Mouse (Mus musculus): Measurements from ENCODE around the gene Swsap1.
A peak's percentile ranks its signal among the peaks of the same experiment; 100 is the strongest.

The Swsap1 gene

DNA sequence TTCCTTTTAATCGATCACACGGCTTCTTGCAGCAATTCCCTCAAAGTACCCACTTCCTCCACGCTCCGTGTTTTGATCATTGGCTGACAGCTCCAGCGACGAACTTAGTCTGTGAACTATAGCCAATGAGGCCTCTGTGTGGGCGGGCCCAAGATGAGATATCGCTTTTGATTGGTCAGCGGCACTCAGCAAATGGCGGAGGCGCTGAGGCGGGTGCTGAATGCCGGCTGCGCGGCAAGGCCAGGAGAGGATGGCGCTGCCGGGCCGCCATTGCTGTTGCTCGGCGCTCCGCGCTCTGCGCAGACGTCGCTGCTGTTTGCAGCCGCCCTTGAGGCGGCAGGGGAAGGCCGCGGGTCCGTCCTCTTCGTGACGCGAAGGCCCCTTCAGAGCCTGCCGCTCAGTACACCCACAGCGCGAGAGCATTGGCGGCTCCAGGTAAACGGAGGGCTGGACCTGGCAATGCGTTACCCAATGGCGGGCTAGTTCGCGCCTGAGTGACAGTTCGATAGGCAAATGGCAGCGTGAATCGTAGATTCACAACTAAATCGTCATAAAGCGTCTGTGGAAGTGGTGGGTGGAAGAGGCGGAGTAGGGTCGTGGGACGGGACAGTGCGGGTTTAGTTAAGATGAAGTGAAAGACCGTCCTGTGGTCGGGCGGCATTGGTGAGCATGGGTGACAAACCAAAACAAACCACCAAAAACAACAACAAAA lies at the start of gene Swsap1:
Gene Swsap1, plus strand, starts transcription at position 186 of the 712 bp plus-strand sequence.
- DNase-seq (ENCODE audit: low spot score): peak; percentile 99

DNA sequence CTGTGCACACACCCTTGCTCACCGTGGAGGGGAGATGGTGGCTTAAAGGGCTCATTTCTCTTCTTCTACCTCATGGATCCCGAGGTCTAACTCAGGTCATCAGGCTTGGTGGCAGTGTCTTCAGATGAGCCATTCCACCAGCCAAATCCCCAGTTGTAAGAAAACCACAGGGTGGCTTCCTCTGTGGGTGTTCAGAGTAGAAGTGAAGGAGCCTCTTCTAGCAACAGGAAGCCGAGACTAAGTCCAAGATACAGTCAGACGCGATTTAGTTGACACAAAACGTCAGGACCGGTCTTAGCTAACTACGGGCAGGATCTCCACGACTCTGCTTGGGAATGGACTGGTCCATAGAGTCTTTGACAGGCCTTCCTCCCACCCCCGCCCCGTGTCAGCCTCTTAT lies 47.3 kb upstream of the Swsap1 start:
- no peak for DNase-seq (ENCODE audit: low spot score)

DNA sequence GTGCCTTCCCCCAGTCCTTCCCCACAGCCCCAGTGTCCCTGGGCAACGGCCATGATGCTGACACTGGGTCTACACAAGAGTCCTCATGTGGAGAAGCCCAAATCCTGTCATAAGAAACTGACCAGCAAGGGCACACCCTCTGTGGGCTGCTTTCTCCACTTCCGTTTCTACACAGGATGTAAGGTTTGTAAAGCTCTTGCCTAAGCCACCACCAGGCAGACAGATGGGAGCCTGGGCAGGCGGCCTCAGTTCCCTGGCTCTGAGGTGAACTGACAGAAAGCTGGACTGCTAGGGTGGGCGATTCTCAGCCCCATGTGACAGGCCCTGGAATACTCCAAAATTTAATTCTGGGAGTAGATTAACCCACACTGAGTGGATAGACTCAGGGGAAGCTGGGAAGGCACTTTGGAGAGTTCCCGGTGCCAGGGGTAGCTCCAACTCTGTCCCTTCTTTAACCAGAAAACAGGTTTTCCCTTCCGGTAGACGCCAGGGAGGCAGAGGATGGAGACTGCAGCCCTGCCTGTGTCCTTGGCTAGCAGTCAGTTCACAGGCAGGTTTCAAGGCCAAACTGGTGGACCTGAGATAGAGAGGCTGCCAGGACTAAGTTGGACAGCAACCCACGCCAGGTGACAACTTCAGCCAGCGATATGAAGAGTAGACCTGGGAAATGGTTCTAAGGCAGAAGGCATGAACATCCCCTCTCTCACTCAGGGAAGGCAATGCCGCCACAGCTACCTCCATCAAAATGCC lies 45.9 kb upstream of the Swsap1 start:
- DNase-seq (ENCODE audit: low spot score): no peak

DNA sequence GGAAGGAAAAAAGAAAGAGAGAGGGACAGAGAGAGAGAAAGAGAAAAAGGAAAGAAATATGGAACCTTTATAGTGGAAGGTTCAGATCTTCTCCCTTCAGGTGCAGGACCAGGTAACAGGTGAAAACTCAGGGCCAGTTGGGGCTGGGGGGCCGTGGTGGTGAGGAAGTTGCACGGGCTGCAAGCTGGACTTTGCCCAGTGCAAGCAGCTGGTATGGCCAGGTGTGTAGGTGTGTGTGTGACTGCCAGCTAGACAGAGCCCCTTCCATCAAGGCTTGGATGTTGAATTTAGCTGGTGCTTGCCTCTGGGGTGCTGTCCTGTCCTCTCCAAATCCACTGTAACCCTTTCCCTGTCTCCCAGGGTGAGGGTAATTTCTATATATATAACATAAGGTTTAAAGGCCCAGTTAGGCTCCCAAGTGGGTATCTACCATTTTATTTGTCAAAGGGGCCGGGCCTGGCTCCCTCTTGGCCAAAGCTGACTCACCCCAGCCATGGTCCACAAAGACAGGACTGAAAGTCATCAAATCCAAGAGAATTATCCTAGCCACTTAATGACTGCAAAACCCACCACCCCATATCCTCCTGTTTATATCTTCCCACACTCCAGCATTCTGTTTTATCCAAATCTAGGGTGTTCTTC lies 38.6 kb upstream of the Swsap1 start:
- DNase-seq (ENCODE audit: low spot score): no peak

DNA sequence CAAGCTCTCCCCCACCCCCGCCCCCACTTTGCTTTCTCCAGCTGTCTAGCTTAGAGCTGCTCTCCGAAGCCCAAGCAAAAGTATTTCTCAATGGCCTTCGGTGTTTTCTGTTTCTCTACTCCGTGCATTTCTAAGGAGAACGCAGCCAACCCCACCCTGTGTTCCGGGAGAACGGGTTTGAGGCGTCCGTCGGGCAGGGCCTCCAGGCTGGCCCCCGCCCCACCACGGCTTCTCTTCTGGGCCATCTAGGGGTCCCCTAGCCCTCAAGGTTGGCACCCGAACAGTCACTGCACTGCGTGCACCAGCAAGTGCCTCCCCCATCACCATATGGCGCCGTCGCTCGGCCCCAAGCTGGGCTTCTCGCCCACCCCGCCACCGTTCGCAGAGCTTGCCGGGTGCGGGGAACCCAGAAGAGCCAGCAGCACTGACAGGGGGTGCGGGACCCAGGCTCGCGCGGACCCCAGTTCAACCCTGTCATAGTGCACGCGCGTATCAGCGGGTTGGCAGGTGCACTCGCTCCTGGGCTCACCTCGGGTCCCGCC lies 38.0 kb upstream of the Swsap1 start:
- DNase-seq (ENCODE audit: low spot score): peak; percentile 49

DNA sequence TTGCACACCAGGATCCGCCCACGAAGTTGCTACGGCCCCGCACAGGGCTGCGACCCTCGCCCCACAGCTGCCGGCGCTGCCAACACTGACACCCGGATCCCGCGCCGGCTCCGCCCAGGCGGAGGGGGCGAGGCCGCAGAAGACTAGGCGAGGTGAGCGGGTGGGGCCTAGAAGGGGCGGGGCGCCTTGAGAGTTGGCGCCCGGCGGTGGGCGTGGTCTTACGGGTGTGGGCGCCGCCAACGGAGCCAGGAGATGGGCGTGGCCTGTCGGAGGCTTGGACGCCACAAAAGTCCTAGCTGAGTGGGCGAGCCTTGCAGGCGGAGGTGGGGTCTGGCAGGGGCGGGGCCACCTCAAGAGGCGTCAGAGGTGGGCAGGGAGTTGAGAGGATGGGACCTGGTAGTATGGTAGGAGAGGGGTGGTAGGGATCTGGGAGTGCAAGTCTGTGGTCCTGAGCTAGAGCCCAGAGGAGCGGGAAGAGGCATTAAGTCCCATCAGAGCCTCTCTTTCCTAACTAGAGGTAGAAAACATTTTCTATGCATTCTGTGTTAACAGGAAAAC lies 37.4 kb upstream of the Swsap1 start, which contains the start of gene Rab3d:
Gene Rab3d, minus strand, starts transcription at position 158 of the 558 bp plus-strand sequence.
- peak; percentile 83 for DNase-seq (ENCODE audit: low spot score)

DNA sequence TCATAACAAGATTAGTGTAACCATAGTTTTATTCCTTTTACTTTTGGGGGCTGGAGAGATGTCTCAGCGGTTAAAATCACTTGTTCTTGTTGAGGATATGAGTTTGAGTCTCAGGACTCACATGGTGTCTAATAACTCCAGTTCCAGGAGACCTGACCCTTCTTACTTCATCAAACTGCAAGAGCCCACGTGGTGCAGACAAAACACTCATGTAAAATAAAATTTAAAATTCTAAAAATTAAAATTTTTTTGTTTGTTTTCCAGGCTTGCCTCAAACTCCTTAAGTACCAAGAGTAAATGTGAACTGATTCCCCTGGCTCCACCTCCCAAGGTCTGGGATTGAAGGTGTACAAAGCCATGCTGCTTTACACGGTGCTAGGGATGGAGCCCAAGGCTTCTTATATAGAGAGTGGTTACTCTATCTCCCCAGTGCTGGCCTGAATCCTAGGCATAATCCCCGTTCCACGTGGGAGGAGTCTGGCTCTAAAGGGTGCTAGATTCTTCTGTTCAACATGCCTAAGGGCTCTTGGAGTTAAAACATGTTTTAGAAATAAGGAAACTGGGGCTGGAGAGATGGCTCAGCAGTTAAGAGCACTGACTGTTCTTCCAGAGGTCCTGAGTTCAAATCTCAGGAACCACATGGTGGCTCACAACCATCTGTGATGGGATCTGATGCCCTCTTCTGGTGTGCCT lies 36.7 kb upstream of the Swsap1 start:
- no peak for DNase-seq (ENCODE audit: low spot score)

DNA sequence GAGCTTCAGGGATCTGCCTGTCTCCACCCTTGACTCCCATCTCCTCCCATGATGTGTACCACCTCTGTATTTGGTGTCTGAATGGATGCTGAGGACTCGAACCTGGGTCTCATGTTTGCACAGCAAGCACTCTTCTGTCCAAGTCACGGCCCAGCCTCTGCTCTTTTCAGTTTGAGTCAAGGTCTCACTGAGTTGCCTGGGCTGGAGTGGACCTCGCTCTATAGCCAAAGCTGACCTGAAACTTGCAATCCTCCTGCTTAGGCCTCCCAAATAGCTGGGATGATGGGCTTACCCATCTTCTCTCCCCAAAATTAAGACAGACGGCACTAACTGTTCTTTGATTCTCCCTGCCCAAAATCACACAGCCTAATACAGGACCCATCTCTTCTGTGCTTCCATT lies 32.5 kb upstream of the Swsap1 start:
- DNase-seq (ENCODE audit: low spot score): no peak

DNA sequence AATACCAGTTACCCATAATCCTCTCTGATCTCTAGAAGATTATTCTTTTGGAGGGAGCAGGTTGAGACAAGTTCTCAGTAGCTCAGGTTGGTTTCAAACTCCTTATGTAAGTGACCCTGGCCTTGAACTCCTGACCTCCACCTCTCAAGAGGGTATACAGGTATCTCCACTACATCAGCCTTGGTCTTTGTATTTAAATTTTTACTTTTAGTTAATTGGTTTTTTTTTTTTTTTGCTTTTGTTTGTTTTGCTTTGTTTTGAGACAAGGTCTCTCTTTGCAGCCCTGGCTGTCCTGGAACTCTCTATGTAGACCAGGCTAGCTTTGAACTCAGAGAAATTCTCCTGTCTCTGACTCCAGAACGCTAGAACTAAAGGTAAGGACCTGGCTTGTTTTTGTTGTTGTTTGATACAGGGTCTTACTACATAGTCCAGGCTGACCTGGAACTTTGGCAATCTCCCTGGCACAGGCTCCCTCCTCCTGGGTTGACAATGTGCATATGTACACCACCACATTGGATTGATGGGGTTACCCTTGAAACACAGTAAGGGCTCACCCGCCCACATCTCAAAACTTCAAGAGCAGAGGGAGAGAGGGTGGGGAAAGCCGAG lies 32.0 kb upstream of the Swsap1 start:
- DNase-seq (ENCODE audit: low spot score): no peak

DNA sequence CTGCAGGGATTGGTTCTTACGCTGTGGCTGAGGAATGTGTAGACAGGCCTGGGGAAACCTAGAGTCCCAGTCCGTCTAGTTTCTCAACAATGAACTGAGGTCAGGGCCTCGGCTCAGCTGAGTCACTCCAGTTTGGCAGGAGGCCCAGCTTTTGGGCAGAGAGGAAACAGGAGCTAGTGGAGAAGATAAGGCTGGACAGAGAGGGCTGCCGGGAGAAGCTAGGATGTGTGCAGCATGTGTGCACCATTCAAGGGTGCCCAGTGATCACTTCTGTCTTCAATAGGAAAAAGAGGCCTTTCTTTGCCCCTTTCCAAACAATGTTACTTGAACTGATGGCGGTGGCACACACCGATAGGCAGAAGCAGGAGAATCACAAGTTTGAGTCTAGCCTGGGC lies 31.5 kb upstream of the Swsap1 start:
- no peak for DNase-seq (ENCODE audit: low spot score)

DNA sequence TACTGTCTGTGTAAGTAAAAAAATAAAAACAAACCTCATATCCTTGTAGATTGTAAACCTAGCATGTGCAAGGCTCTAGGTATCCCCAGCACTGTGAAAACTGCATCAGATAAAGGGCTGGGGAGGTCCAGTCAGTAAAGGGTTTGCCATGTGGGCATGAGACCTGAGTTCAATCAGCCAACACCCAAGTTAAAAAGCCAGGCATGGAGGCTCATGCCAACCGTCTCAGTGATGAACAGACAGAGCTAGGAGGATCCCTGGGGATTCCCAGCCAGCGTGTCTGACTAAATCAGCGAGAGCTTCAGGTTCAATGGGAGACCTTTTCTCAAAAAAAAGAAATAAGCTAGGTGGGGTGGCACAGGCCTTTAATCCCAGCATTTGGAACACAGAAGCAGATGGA lies 30.5 kb upstream of the Swsap1 start:
- no peak for DNase-seq (ENCODE audit: low spot score)

DNA sequence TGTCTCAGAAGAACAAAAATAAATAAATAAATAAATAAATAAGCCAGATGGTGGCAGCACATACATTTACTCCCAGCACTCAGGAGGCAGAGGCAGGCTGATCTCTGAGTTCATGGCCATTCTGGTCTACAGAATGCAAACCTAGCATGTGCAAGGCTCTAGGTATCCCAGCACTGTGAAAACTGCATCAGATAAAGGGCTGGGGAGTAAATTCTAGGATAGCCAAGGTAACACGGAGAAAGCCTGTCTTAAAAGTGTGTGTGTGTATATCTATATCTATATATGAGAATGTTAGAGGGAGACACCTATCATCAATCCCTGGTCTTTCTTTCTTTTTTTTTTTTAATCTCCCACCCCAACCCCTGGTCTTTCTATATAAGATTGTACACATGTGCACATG lies 30.0 kb upstream of the Swsap1 start:
- DNase-seq (ENCODE audit: low spot score): no peak

DNA sequence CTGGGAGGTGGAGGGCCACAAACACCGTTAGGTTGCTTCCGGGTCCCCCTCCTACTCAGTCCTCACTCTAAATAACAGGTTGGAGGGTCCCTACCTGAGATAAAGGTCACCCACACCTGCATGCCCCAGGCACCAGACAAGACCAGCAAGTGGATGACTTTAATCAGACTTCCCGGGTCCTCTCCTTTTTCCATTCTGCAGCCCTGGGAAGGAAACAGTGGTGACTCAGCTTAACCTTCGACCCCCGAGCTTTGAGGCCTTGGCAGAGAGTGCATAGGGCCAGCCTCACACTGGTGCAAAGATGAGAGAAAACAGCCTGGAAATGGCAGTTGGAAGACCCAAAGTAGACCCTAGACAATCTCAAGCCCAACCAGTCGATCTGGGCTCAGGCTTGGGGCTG lies 29.4 kb upstream of the Swsap1 start:
- no peak for DNase-seq (ENCODE audit: low spot score)

DNA sequence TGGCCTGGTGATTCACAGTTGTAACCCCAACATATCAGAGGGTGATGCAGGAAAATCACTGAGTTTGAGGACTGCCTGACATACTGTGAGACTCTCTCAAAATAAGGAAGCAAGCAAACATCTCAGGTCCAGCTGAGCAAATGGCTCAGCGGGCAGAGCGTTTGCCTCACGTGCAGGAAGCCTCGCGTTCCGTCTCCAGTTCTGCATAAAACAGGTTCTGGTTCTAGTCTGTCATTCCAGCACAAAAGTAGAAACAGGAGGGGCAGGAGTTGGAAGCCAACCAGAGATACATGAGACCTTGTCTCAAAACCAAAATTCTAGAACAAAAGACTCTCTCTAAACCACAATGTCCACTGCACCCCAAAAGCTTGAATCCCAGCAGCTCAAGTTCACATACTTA lies 28.8 kb upstream of the Swsap1 start:
- no peak for DNase-seq (ENCODE audit: low spot score)

DNA sequence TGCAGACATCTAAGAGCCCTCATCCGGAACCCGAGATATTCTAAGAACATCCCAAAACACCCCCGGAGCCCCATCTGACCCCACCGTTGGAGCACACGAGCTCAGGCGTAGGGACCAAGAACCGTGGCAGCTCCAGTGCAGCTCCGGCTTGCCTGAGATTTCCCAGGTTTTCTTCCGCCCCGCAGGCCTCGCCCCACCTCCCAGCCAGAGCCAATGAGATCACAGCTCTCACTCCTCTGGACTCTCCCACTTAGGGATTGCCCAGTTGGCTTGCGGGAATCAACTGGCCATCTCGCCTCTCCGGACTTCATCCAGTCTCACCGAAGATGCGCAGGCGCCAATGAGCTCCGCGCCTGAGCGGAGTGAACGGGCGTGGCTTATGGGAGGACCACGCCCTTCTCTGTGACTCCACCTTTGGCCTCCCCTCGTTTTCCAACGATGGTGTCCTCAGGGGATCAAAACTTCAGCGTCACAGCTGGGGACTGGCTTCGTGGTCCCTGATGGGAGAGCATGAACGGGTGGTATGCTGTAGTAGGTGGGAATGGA lies 28.3 kb upstream of the Swsap1 start, which contains the start of the genes Ccdc159 and Tmem205:
Gene Ccdc159, plus strand, starts transcription at position 264 of the 546 bp plus-strand sequence.
Gene Tmem205, minus strand, starts transcription at position 349 of the 546 bp plus-strand sequence.
- DNase-seq (ENCODE audit: low spot score): peak; percentile 92

DNA sequence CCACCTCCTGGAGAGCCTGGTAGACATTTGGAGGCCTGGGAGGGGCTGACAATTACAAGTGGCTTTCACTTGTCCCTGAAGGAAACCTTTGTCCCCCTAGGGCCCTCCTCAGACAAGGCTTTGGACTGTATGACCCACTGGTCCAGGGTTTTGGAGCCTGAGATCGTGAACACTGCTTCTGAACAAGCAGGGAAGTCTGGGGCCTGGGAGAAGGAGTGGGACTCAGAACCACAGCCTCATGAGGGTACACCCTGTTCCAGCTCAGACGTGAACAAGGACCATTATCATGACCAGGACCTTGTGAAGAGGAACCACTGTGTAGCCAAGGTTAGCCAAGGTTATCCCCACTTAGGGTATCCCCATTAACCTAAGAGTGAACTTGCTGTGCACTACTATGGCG lies 26.3 kb upstream of the Swsap1 start:
- no peak for DNase-seq (ENCODE audit: low spot score)

DNA sequence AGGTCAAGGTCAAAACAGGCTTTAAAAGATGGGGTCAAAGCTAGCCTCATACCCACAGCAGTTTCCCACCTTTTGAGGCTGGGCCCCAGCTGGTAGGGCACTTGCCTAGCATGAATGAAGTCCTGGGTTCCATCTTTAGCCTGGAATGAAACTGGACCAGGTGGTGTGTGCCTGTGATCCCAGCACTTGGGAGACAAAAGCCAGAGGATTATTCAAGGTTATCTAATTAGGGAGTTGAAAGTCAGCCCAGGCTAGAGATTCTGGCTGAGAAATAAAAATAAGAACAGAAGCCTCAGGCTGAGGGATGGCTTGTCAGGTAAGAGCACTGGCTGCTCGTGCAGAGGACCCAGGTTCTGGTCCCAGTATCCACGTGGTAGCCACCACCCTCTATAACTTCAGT lies 23.5 kb upstream of the Swsap1 start:
- no peak for DNase-seq (ENCODE audit: low spot score)

DNA sequence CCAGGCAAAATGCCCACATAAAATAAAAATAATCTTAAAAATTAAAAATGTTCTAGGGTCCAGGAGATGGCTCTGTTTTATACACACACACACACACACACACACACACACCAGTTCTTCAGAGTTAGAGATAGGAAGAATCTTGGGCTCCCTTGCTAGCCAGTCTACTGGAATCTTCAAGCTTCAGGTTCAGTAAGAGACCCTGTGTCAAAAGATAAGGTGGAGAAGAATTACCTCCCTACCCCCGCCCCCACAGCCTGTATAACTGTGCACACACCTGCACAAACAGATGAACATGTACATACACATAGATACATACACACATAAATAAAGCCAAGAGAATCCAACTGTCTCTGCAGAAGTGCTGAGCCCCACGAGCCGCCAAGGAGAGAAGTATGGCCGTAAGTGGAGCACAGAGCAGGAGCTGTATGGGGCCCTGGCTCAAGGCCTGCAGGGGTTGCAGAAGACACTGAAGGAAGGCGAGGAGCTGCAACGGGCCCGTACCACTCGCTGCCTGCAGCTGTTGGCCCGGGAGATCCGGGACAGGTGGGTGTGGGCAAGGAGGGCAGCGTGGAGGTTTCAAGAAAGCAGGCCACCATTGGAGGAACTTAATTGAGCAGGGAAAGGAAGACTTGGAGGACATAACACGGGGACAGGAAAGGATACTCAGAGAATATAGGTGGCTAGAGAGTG lies 23.0 kb upstream of the Swsap1 start:
- no peak for DNase-seq (ENCODE audit: low spot score)

DNA sequence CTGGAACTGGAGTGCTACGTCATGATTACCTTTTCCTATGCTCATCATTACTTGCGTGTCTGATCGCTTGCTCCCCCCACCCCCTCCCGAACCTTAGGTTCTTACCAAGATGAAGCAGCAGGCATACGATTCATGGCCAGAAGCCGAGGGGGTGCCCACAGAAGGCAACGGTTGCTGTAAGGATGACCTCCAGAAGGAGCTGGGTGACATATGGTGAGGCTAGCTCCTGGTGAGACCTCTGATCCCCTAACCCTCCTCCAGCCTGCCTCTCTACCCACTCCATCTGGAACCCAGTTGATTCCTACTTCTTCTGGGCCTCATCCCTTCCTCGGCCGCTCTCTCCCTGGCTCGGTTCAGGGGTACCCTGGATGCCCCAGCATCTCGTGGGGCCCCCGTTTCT lies 21.5 kb upstream of the Swsap1 start:
- no peak for DNase-seq (ENCODE audit: low spot score)

DNA sequence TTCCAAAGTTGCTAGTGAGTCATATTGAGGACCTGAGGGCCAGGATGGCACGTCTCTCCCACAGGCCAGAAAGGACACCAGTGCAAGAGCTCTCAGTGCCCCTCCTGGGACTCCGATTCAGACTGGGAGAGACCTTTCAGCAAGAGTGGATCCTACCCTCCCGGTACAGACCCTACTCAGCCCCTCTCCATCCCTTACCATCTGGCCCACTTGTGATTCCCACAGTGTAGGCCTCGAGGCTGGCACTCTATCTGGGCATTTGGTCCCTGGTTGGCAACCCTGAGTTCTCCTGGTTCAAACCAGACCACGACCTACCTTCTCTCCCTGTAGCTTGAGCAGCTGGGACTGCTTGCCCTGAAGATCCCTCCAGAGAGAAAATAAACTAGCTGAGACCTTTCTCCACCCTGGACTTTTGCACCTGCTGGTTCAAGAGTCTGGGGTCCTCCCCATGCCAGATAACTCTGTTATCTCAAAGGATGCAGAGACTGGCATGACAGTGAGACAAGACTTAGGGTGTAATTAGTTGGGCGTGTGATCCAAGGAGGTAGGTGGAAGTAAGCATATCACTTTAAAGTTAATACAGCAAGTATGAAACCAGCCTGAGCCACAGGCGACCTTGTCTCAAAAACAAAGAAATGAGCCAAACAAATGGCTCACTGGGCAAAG lies 20.0 kb upstream of the Swsap1 start:
- no peak for DNase-seq (ENCODE audit: low spot score)

Measured in left cerebral cortex, adult 11 months (tissue).